Mouse (Mus musculus): ENCODE measurements around the gene Rab11fip5. TPM values are rescaled to one million over a fixed set of nuclear protein-coding genes. Genes with fewer than 3 reads are reported as not detected.

Gene Rab11fip5
- total RNA-seq, 2 experiments from 2014 or later = 50.3 to 52.9 TPM

- DNase-seq (ENCODE audit: low spot score in 2 of 2) = no peak
Measured at GRCm38 (mm10) chr6:85316211-85316610, 58.2 kb downstream of the Rab11fip5 start.

- no peak for DNase-seq (ENCODE audit: low spot score in 2 of 2)
Measured at GRCm38 (mm10) chr6:85314064-85314798, 60.2 kb downstream of the Rab11fip5 start.

GRCm38 (mm10) chr6:85307894-85308293 is 66.5 kb downstream of the Rab11fip5 start:
- DNase-seq (ENCODE audit: low spot score in 2 of 2) = no peak

GRCm38 (mm10) chr6:85306375-85306774 is 68.1 kb downstream of the Rab11fip5 start:
- DNase-seq (ENCODE audit: low spot score in 2 of 2) = no peak

- DNase-seq (ENCODE audit: low spot score in 2 of 2) = no peak
Measured at GRCm38 (mm10) chr6:85305826-85306225, 68.6 kb downstream of the Rab11fip5 start.

GRCm38 (mm10) chr6:85304966-85305365 is 69.5 kb downstream of the Rab11fip5 start:
- no peak for DNase-seq (ENCODE audit: low spot score in 2 of 2)

GRCm38 (mm10) chr6:85302326-85303055 is 71.9 kb downstream of the Rab11fip5 start:
- DNase-seq (ENCODE audit: low spot score in 2 of 2) = peak; percentile 71 to 80

GRCm38 (mm10) chr6:85295384-85296167 is 78.9 kb downstream of the Rab11fip5 start:
- peak; percentile 64 to 70 for DNase-seq (ENCODE audit: low spot score in 2 of 2)

GRCm38 (mm10) chr6:85294004-85294379 is 80.4 kb downstream of the Rab11fip5 start:
- DNase-seq (ENCODE audit: low spot score in 2 of 2) = no peak

GRCm38 (mm10) chr6:85293255-85294003 is 81.0 kb downstream of the Rab11fip5 start:
- DNase-seq (ENCODE audit: low spot score in 2 of 2) = peak; percentile 42 to 53

- DNase-seq (ENCODE audit: low spot score in 2 of 2) = no peak
Measured at GRCm38 (mm10) chr6:85290869-85291824, 83.3 kb downstream of the Rab11fip5 start.

GRCm38 (mm10) chr6:85288193-85288857 is 86.1 kb downstream of the Rab11fip5 start:
- no peak for DNase-seq (ENCODE audit: low spot score in 2 of 2)

GRCm38 (mm10) chr6:85286283-85287047 is 88.0 kb downstream of the Rab11fip5 start:
- DNase-seq (ENCODE audit: low spot score in 2 of 2) = no peak

Small RNAs within 50 kb of the gene (microRNA-seq; reads per million reads assigned to microRNA genes)
- gene Mir705 = 0 to 0.20 reads per million in 2 experiments

Other genes starting within 250 kb of the Rab11fip5 start
- 10 to 100 TPM; 52.0 to 53.8 TPM for gene Spr, start 236.9 kb downstream of the Rab11fip5 start, total RNA-seq (2021)
- 10 to 100 TPM; 22.1 to 23.1 TPM for gene Emx1, start 187.2 kb downstream of the Rab11fip5 start, total RNA-seq (2021)
- 100 to 1,000 TPM; 141 to 142 TPM for gene Sfxn5, start 41.2 kb downstream of the Rab11fip5 start, total RNA-seq (2021)
- gene Noto, start 49.3 kb upstream of the Rab11fip5 start, total RNA-seq (2021) = not detected
- 10 to 100 TPM; 42.2 to 44.1 TPM for gene Smyd5, start 57.4 kb upstream of the Rab11fip5 start, total RNA-seq (2021)
- 100 to 1,000 TPM; 240 to 245 TPM for gene Cct7, start 76.9 kb upstream of the Rab11fip5 start, total RNA-seq (2021)
- 10 to 100 TPM; 13.7 to 15.6 TPM for gene Pradc1, start 77.3 kb upstream of the Rab11fip5 start, total RNA-seq (2021)
- gene Fbxo41, start 128.4 kb upstream of the Rab11fip5 start, total RNA-seq (2021) = 10 to 100 TPM; 84.7 to 86.0 TPM
- 10 to 100 TPM; 21.3 to 22.5 TPM for gene Egr4, start 139.0 kb upstream of the Rab11fip5 start, total RNA-seq (2021)
- gene Alms1, start 212.9 kb upstream of the Rab11fip5 start, total RNA-seq (2021) = 1 to 10 TPM; 7.4 to 8.0 TPM